Mouse (Mus musculus) midbrain, embryonic 11.5 days (tissue): ENCODE results near the gene Sox13. TPM values are rescaled to one million over a fixed set of nuclear protein-coding genes. Genes with fewer than 3 reads are reported as not detected.
"Not testable (repeated sequence)": the region's sequence is repeated elsewhere in the genome, so short reads cannot be mapped to it uniquely, and the experiment has no call there.

ENCODE experiments used
- ATAC-seq: fragments of 200-750 bp; cut with Nextera tagmentation; 2 replicates; pipeline ENCODE4 v1.8.0; 2017; ENCODE audit warnings: moderate TSS enrichment, moderate library complexity; ENCODE audit not compliant: low FRiP score
- DNase-seq: peaks from one replicate; pipeline ENCODE4 v3.0.0; 2015; ENCODE audit warnings: low spot score; ENCODE audit errors: missing footprints
- H3K27ac ChIP-seq: fragments of 300-500 bp; sonication (generic); 2 replicates; pipeline ENCODE4 v1.5.1; 2014; ENCODE audit warnings: low read depth, low read length
- H3K27me3 ChIP-seq: fragments of 300-500 bp; sonication (generic); 2 replicates; pipeline ENCODE4 v1.6.1; 2014; ENCODE audit warnings: mild to moderate bottlenecking, low read length, moderate library complexity, mixed read lengths; ENCODE audit not compliant: control insufficient read depth, insufficient read depth
- H3K36me3 ChIP-seq: fragments of 300-500 bp; sonication (generic); 2 replicates; pipeline ENCODE4 v1.6.1; 2014; ENCODE audit warnings: mild to moderate bottlenecking, low read length, moderate library complexity, mixed read lengths; ENCODE audit not compliant: control insufficient read depth, insufficient read depth
- H3K4me1 ChIP-seq: fragments of 300-500 bp; sonication (generic); 2 replicates; pipeline ENCODE4 v1.6.1; 2014; ENCODE audit warnings: low read length; ENCODE audit not compliant: control insufficient read depth, insufficient read depth
- H3K4me2 ChIP-seq: fragments of 300-500 bp; sonication (generic); 2 replicates; pipeline ENCODE4 v1.6.1; 2014; ENCODE audit warnings: mild to moderate bottlenecking, moderate library complexity
- H3K4me3 ChIP-seq: fragments of 300-500 bp; sonication (generic); 2 replicates; pipeline ENCODE4 v1.5.1; 2014; ENCODE audit warnings: low read depth, low read length
- H3K9ac ChIP-seq: fragments of 300-500 bp; sonication (generic); 2 replicates; pipeline ENCODE4 v1.6.1; 2014; ENCODE audit warnings: low read length
- H3K9me3 ChIP-seq: fragments of 300-500 bp; sonication (generic); 2 replicates; pipeline ENCODE4 v1.6.1; 2016; ENCODE audit warnings: low read length; ENCODE audit not compliant: control insufficient read depth
- WGBS: fragments of 180-500 bp; shearing (Covaris S2); extraction: QIAGEN DNeasy Blood & Tissue Kit; methylation state at CpG from one replicate; pipeline ENCODE4 v1.1.7; 2014; 5-methylcytosine and 5-hydroxymethylcytosine counted together
- polyA plus RNA-seq: library from polyadenylated mRNA; unstranded; fragments of >200 nt; fragmentation: Nextera tagmentation; extraction: Ambion mirVana; gene quantifications from 2 replicates; pipeline ENCODE4 v1.2.1, GENCODE M21; 2014

Gene Sox13
- polyA plus RNA-seq, 1 experiment from 2014 or later: 23.9 TPM

GRCm38 (mm10) chr1:133346531-133346930, 77.6 kb downstream of the Sox13 start:
- Histone ChIP-seq H3K4me3 (no peak overlapping the region), H3K4me1 (no peaks in the 10 kb centered on the region), H3K9ac (no peak overlapping the region), H3K9me3 (no peaks in the 10 kb centered on the region), H3K27me3 (no peaks in the 10 kb centered on the region), H3K27ac (no peak overlapping the region), H3K4me2 (no peak overlapping the region), H3K36me3 (no peaks in the 10 kb centered on the region)
- DNase-seq (no peak), ATAC-seq (no peak)
- 89% methylated on average over 9 of the region's 9 CpGs for WGBS

- no peaks in the 10 kb centered on the region for H3K36me3 ChIP-seq
- no peak for ATAC-seq
- 95% methylated on average over 2 of the region's 2 CpGs for WGBS
These were observed 79.8 kb downstream of the Sox13 start for GRCm38 (mm10) chr1:133344357-133344756.

GRCm38 (mm10) chr1:133340403-133340802, 83.8 kb downstream of the Sox13 start:
- H3K9me3 ChIP-seq, H3K27ac ChIP-seq, H3K36me3 ChIP-seq, H3K4me2 ChIP-seq, H3K9ac ChIP-seq, DNase-seq, H3K4me1 ChIP-seq, H3K4me3 ChIP-seq, ATAC-seq, H3K27me3 ChIP-seq: not testable (repeated sequence)
- WGBS: 57% methylated on average over 1 of the region's 1 CpGs

More at GRCm38 (mm10) chr1:133344357-133344756, 79.8 kb downstream of the Sox13 start:
- Histone ChIP-seq H3K9me3 (no peaks in the 10 kb centered on the region), H3K4me2 (no peak overlapping the region), H3K9ac (no peak overlapping the region), H3K27me3 (no peaks in the 10 kb centered on the region), H3K4me1 (no peaks in the 10 kb centered on the region), H3K27ac (no peak overlapping the region), H3K4me3 (no peak overlapping the region)
- DNase-seq: no peak

DNA sequence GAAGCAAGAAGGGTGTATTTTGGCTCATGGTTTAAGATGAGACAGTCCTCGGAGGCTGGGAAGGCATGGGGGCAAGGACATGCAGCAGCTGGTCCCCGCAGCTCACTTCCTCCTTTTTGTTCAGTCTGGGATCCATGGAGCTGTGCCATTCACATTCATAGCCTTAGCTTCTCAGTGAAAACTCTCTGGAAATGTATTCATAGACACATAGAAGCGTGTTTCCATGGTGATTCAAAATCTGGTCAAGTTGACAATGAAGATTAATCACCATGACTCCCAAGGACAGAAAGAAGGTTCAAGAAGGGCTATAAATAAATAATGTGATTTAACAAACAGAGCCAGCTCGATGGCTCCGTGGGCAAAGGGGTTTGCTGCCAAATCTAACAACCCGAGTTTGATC, 90.2 kb downstream of the Sox13 start:
- DNase-seq (peak; percentile 91), ATAC-seq (peak; percentile 16; the same call in 1 of the 2 replicates)
- WGBS: 47% methylated on average over 6 of the region's 6 CpGs
- H3K27ac ChIP-seq: no peak overlapping the region
- peaks cover 14% of the 10 kb centered on the region for H3K4me1 ChIP-seq
- H3K9me3 ChIP-seq: no peaks in the 10 kb centered on the region
- H3K36me3 ChIP-seq: no peaks in the 10 kb centered on the region
- no peak overlapping the region for H3K9ac ChIP-seq
- H3K4me3 ChIP-seq: no peak overlapping the region
- H3K27me3 ChIP-seq: peaks cover 9% of the 10 kb centered on the region; the same call in 1 of the 2 replicates
- no peak overlapping the region for H3K4me2 ChIP-seq

GRCm38 (mm10) chr1:133332656-133333430, 91.3 kb downstream of the Sox13 start:
- Histone ChIP-seq H3K36me3 (no peaks in the 10 kb centered on the region), H3K4me2 (no peak overlapping the region), H3K27ac (no peak overlapping the region), H3K27me3 (peaks cover 12% of the 10 kb centered on the region; the same call in 1 of the 2 replicates), H3K4me1 (peaks cover 18% of the 10 kb centered on the region), H3K4me3 (no peak overlapping the region), H3K9me3 (no peaks in the 10 kb centered on the region), H3K9ac (no peak overlapping the region)
- DNase-seq: no peak
- whole genome bisulfite sequencing: 90% methylated on average over 11 of the region's 11 CpGs
- no peak for ATAC-seq

Other genes with a start within 250 kb of the Sox13 start
- gene Golt1a, start 114.6 kb downstream of the Sox13 start, polyA plus RNA-seq: not detected in 2 replicates
- not detected in 2 replicates for gene Kiss1, start 102.5 kb downstream of the Sox13 start, polyA plus RNA-seq
- not detected in 2 replicates for gene Ren1, start 73.9 kb downstream of the Sox13 start, polyA plus RNA-seq
- 2.1 and 2.5 TPM in 2 replicates for gene Etnk2, start 60.8 kb downstream of the Sox13 start, polyA plus RNA-seq
- 778 and 875 TPM in 2 replicates for gene Snrpe, start 185.9 kb upstream of the Sox13 start, polyA plus RNA-seq
- gene Zbed6, start 236.5 kb upstream of the Sox13 start, polyA plus RNA-seq: not detected in 2 replicates
- 5.3 and 6.3 TPM in 2 replicates for gene Gm38394, start 236.9 kb upstream of the Sox13 start, polyA plus RNA-seq